Mouse (Mus musculus): ENCODE measurements at regions not wholly inside any gene's neighbourhood (a gene's known extent, or its start where the extent isn't known, plus 50 kb on each side); places are given as distances from the start of the nearest gene placed in this dataset.

GRCm38 (mm10) chr3:39234921-39235320, 348.2 kb downstream of the Fat4 start:
- in situ Hi-C loops (cut with MboI, MseI): no loop called here

- in situ Hi-C loops (cut with MboI, MseI): no loop called here
Observed at GRCm38 (mm10) chr3:39248712-39249111, 362.0 kb downstream of the Fat4 start.

GRCm38 (mm10) chr3:39249224-39249892, 362.6 kb downstream of the Fat4 start:
- in situ Hi-C loops (cut with MboI, MseI): no loop called here

- in situ Hi-C loops (cut with MboI, MseI): no loop called here
Observed at GRCm38 (mm10) chr3:39253076-39253475, 366.3 kb downstream of the Fat4 start.

- in situ Hi-C loops (cut with MboI, MseI): no loop called here
Observed at GRCm38 (mm10) chr3:39264671-39265430, 378.1 kb downstream of the Fat4 start.

- in situ Hi-C loops (cut with MboI, MseI): no loop called here
Observed at GRCm38 (mm10) chr3:39265606-39266005, 378.9 kb downstream of the Fat4 start.

GRCm38 (mm10) chr3:39269388-39269787, 382.6 kb downstream of the Fat4 start:
- in situ Hi-C loops (cut with MboI, MseI): no loop called here

- in situ Hi-C loops (cut with MboI, MseI): no loop called here
Observed at GRCm38 (mm10) chr3:39272616-39273015, 385.9 kb downstream of the Fat4 start.

GRCm38 (mm10) chr3:39276897-39277296, 390.2 kb downstream of the Fat4 start:
- in situ Hi-C loops (cut with MboI, MseI): no loop called here

GRCm38 (mm10) chr3:39277310-39277709, 390.6 kb downstream of the Fat4 start:
- in situ Hi-C loops (cut with MboI, MseI): no loop called here

GRCm38 (mm10) chr3:39295255-39295654, 408.5 kb downstream of the Fat4 start:
- in situ Hi-C loops (cut with MboI, MseI): no loop called here

- in situ Hi-C loops (cut with MboI, MseI): no loop called here
Observed at GRCm38 (mm10) chr3:39296257-39296656, 409.5 kb downstream of the Fat4 start.

GRCm38 (mm10) chr3:39309487-39309886, 422.7 kb downstream of the Fat4 start:
- in situ Hi-C loops (cut with MboI, MseI): no loop called here

GRCm38 (mm10) chr3:39313563-39313962, 426.8 kb downstream of the Fat4 start:
- in situ Hi-C loops (cut with MboI, MseI): no loop called here

GRCm38 (mm10) chr3:39320851-39321250, 434.1 kb downstream of the Fat4 start:
- in situ Hi-C loops (cut with MboI, MseI): no loop called here

GRCm38 (mm10) chr3:39322225-39322624, 435.5 kb downstream of the Fat4 start:
- in situ Hi-C loops (cut with MboI, MseI): no loop called here

GRCm38 (mm10) chr3:39335612-39336230, 449.0 kb downstream of the Fat4 start:
- in situ Hi-C loops (cut with MboI, MseI): no loop called here

- in situ Hi-C loops (cut with MboI, MseI): no loop called here
Observed at GRCm38 (mm10) chr3:39341161-39341687, 454.5 kb downstream of the Fat4 start.

- in situ Hi-C loops (cut with MboI, MseI): no loop called here
Observed at GRCm38 (mm10) chr3:39344078-39344477, 457.3 kb downstream of the Fat4 start.

- in situ Hi-C loops (cut with MboI, MseI): no loop called here
Observed at GRCm38 (mm10) chr3:39347578-39347977, 460.8 kb downstream of the Fat4 start.

GRCm38 (mm10) chr3:39357012-39357411, 470.3 kb downstream of the Fat4 start:
- in situ Hi-C loops (cut with MboI, MseI): no loop called here

GRCm38 (mm10) chr3:39360278-39360677, 473.5 kb downstream of the Fat4 start:
- in situ Hi-C loops (cut with MboI, MseI): no loop called here
